Mouse (Mus musculus) adrenal gland (tissue): ENCODE results near the gene Ica1l.
"Not testable (repeated sequence)": the region's sequence is repeated elsewhere in the genome, so short reads cannot be mapped to it uniquely, and the experiment has no call there.

ENCODE experiments used
- intact Hi-C: fragments of 180-260 bp; cut with DNase I; formaldehyde crosslinking; loops from one replicate; pipeline ENCODE4 v1.15.1; 2025
- long read RNA-seq, 2 experiments: library from polyadenylated mRNA; unstranded; transcript quantifications; one replicate each; pipeline ENCODE4 v2.0.0; 2020; ENCODE audit warnings: borderline replicate concordance in 1 of 2; ENCODE audit not compliant: insufficient replicate concordance in 1 of 2

Gene Ica1l
- long read RNA-seq, experiment 1: 0 reads
- long read RNA-seq, experiment 2: 0 reads

- intact Hi-C loops: no loop called here
Observed at GRCm38 (mm10) chr1:60042796-60043469, at the start of gene Ica1l. Ica1l (minus strand) TSS chr1:60043184.

- intact Hi-C loops: no loop called here
Observed at GRCm38 (mm10) chr1:60076411-60076810, 33.4 kb upstream of the Ica1l start.

GRCm38 (mm10) chr1:60075590-60075989, 32.6 kb upstream of the Ica1l start:
- intact Hi-C loops: no loop called here

GRCm38 (mm10) chr1:60074935-60075334, 32.0 kb upstream of the Ica1l start:
- intact Hi-C loops: no loop called here

GRCm38 (mm10) chr1:60070725-60071124, 27.7 kb upstream of the Ica1l start:
- intact Hi-C loops: not testable (repeated sequence)

GRCm38 (mm10) chr1:60056310-60056709, 13.3 kb upstream of the Ica1l start:
- intact Hi-C loops: no loop called here

- intact Hi-C loops: no loop called here
Observed at GRCm38 (mm10) chr1:60054659-60055058, 11.7 kb upstream of the Ica1l start.

- intact Hi-C loops: not testable (repeated sequence)
Observed at GRCm38 (mm10) chr1:60047481-60047880, 4.5 kb upstream of the Ica1l start.

GRCm38 (mm10) chr1:60044595-60044994, 1.6 kb upstream of the Ica1l start:
- intact Hi-C loops: no loop called here

GRCm38 (mm10) chr1:60042398-60042795, 587 bp downstream of the Ica1l start:
- intact Hi-C loops: no loop called here

- intact Hi-C loops: no loop called here
Observed at GRCm38 (mm10) chr1:60035044-60035443, 7.9 kb downstream of the Ica1l start.

GRCm38 (mm10) chr1:60017031-60017469, 25.9 kb downstream of the Ica1l start:
- intact Hi-C loops: no loop called here

- intact Hi-C loops: no loop called here
Observed at GRCm38 (mm10) chr1:60016136-60016611, 26.8 kb downstream of the Ica1l start.

- intact Hi-C loops: no loop called here
Observed at GRCm38 (mm10) chr1:60015511-60015910, 27.5 kb downstream of the Ica1l start.

GRCm38 (mm10) chr1:60013779-60014178, 29.2 kb downstream of the Ica1l start:
- intact Hi-C loops: no loop called here

GRCm38 (mm10) chr1:60008743-60009142, 34.2 kb downstream of the Ica1l start:
- intact Hi-C loops: no loop called here

- intact Hi-C loops: no loop called here
Observed at GRCm38 (mm10) chr1:60007337-60007736, 35.6 kb downstream of the Ica1l start.

- intact Hi-C loops: no loop called here
Observed at GRCm38 (mm10) chr1:60000319-60000718, 42.7 kb downstream of the Ica1l start.

GRCm38 (mm10) chr1:59997352-59997751, 45.6 kb downstream of the Ica1l start:
- intact Hi-C loops: no loop called here

- intact Hi-C loops: no loop called here
Observed at GRCm38 (mm10) chr1:59995646-59996045, 47.3 kb downstream of the Ica1l start.

- intact Hi-C loops: no loop called here
Observed at GRCm38 (mm10) chr1:59987399-59988040, 55.5 kb downstream of the Ica1l start.

GRCm38 (mm10) chr1:59986626-59987025, 56.4 kb downstream of the Ica1l start:
- intact Hi-C loops: no loop called here

- intact Hi-C loops: loop anchor here (2.0 kb wide), 1 partner anchor 84 kb away; no protein-coding TSS in a partner anchor
Observed at GRCm38 (mm10) chr1:59967291-59967690, 75.7 kb downstream of the Ica1l start.
